Mouse (Mus musculus): Measurements from ENCODE around the gene Slc7a6os.

GRCm38 (mm10) chr8:106210821-106211345, at the start of gene Slc7a6os, which contains the start of gene Prmt7:
- peak; percentile 97 for TF ChIP-seq POLR2A (IDR thresholded peaks at IDR 0.05; ENCODE audit: extremely low read depth, insufficient read depth, low read length)
- TF ChIP-seq CTCF (IDR thresholded peaks at IDR 0.05; ENCODE audit: low read depth, low read length): no peak

Data from liver, adult 2 months (tissue).